Mouse (Mus musculus): ENCODE data around the gene Adamts15.

Gene Adamts15

GRCm38 (mm10) chr9:30921261-30922103 lies 770 bp downstream of the Adamts15 start:
- DNase-seq (ENCODE audit: low spot score in 2 of 2) = no peak

DNA sequence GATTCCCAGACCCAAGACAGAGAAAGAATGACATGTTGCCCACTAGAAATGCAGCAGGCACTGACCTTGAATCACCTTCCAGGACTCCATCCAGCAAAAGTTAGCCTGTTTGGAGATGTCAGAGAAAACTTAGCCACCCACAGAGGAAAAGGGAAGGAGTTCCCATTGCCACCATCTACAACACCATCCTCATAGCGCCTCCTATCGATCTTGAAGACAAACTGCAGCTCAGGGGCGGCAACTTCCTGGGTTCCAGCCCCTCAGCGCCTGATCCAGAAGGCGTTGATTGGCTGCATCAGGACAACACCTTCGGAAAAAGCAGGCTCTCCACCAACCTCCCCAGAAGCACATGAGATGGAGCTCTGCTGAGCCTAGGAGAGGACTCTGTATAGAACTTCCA lies 1.5 kb downstream of the Adamts15 start:
- DNase-seq (ENCODE audit: low spot score in 2 of 2) = no peak

GRCm38 (mm10) chr9:30919686-30920085 lies 2.6 kb downstream of the Adamts15 start:
- DNase-seq (ENCODE audit: low spot score in 2 of 2) = no peak

DNA sequence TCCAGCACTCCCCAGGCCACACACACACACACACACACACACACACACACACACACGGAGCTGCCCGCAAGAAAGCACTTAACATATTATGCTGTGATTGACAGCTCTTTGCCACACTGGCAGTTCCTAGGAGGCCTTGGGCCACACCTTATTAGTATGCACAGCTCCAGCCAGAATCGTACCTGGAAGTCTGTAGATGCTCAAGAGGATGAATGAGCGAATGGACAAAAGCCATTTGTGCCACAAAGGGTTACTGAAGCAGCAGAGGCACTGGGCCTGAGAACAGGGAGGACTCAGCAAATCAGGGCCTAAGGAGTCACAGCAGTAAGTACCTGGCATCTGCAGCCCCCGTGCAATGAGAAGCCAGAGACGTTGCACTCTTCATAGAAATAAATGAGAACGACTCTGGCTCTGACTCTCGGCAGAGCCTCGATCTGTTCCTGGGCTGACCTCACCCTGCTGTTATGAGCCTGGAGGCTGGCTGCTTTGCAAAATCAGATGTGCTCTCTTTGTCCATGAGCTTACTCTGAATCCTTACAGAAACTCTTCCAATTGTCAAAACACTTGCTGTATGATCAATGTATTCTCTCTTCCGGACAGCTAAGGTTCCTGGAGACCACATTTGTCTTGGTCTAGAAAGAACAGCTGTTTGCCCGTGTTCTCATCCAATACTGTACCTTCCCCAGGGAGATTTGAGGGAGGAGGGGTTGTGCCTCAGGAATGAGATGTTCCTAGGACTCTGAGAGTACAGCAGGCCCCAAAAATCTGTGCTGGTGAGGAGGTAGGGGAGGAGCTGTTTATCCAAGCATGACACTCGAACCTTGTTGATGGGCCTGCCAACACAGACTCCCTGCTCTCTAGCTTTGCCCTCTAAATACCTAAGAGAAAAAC lies 3.5 kb downstream of the Adamts15 start:
- no peak for DNase-seq (ENCODE audit: low spot score in 2 of 2)

- no peak for DNase-seq (ENCODE audit: low spot score in 2 of 2)
These were observed 5.8 kb downstream of the Adamts15 start for GRCm38 (mm10) chr9:30916266-30916968.

- DNase-seq (ENCODE audit: low spot score in 2 of 2) = no peak
These were observed 8.0 kb downstream of the Adamts15 start for GRCm38 (mm10) chr9:30914241-30914640.

- DNase-seq (ENCODE audit: low spot score in 2 of 2) = no peak
These were observed 8.8 kb downstream of the Adamts15 start for GRCm38 (mm10) chr9:30913429-30913828.

- no peak for DNase-seq (ENCODE audit: low spot score in 2 of 2)
These were observed 10.1 kb downstream of the Adamts15 start for GRCm38 (mm10) chr9:30912161-30912560.

- no peak for DNase-seq (ENCODE audit: low spot score in 2 of 2)
These were observed 11.8 kb downstream of the Adamts15 start for GRCm38 (mm10) chr9:30910491-30910890.

- DNase-seq (ENCODE audit: low spot score in 2 of 2) = no peak
These were observed 13.3 kb downstream of the Adamts15 start for GRCm38 (mm10) chr9:30908973-30909372.

GRCm38 (mm10) chr9:30908296-30908690 lies 14.0 kb downstream of the Adamts15 start:
- DNase-seq (ENCODE audit: low spot score in 2 of 2) = no peak

DNA sequence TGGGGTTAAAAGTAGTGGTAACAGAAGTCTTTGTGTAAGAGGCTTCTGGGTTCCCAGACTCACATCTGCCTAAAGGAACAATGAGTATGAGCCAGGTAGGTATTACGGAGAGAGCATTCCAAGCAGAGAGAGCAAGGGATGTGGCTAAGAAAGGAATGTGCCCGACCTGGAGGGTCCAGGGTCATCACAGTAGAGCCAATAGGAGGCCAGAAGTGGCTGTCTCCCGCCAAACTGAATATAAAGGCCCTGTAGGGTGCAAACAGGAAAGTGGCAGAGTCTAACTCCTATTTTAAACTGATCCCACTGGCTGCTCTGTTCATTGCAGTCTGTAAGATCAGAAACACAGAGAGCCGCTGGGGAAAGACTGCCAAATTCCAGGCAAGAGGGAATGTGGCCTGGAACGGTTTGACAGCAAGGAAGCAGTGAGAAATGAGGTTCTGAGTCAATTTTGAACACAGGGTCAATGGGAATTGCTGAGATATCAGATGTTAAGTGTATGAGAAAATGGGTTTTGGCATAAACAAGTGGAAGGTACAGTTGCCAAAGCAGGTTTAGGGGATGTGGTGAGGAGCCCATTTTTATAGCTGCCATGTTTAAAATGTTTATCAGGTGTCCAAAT lies 14.5 kb downstream of the Adamts15 start:
- no peak for DNase-seq (ENCODE audit: low spot score in 2 of 2)

DNA sequence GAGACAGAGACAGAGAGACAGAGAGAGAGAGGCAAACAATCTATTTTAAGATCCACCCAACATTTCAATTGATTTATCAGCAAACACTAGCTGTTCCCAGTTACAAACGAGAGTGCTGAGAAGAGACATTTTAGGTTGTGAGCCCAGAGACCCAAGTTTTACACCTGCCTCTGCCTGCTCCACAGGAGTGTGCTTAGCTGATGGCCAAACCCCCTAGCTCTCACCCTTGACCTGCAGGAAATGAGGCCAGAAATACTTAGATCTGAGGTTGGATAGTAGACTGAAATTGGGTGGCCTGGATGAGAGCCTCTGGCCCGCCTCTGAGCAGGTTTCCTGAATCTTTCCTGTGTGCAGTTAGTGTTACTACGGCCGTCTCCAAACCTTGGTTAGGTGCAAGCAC lies 15.8 kb downstream of the Adamts15 start:
- no peak for DNase-seq (ENCODE audit: low spot score in 2 of 2)

GRCm38 (mm10) chr9:30905861-30906260 lies 16.4 kb downstream of the Adamts15 start:
- DNase-seq (ENCODE audit: low spot score in 2 of 2) = no peak

GRCm38 (mm10) chr9:30903266-30903665 lies 19.0 kb downstream of the Adamts15 start:
- no peak for DNase-seq (ENCODE audit: low spot score in 2 of 2)

GRCm38 (mm10) chr9:30902641-30903040 lies 19.6 kb downstream of the Adamts15 start:
- DNase-seq (ENCODE audit: low spot score in 2 of 2) = no peak

- no peak for DNase-seq (ENCODE audit: low spot score in 2 of 2)
These were observed 20.1 kb downstream of the Adamts15 start for GRCm38 (mm10) chr9:30902152-30902551.

GRCm38 (mm10) chr9:30897169-30897568 lies 25.1 kb downstream of the Adamts15 start:
- no peak for DNase-seq (ENCODE audit: low spot score in 2 of 2)

DNA sequence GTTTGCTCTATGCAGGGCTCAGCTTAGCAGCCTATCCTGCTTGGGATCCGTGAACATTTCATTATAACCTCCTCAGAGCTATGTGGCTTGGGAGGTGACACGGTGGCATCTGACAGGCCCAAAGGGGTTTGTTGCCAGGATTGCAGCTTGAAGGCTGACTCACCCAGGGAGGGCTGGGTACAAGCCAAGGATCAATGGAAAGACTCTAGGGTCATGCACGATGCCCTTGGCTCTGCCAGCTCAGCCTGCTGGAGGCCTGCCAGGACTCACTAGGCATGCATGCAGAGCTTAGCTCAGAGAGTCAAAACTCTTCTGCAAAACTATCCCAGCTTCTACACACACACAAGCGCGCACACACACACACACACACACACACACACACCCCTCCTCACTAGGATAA lies 25.5 kb downstream of the Adamts15 start:
- no peak for DNase-seq (ENCODE audit: low spot score in 2 of 2)

DNA sequence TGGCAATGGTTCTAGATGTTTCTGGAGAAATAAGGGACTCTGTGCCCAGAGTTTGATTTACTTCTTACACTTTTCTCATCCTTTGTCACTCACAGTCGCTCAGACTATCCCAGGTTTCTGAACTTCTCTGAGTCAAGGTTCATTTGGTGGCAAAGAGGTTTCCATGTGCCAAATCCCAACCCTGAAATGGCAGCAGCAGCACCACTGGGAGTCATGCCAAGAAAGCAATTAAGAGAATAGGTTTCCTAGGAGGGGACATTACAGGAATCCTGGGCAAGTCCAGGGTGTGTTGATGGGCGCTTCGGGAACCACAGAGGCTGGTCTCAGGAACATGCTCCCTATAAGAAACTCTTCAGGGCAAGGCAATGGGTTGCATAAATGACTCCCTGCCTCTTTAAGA lies 26.6 kb downstream of the Adamts15 start:
- DNase-seq (ENCODE audit: low spot score in 2 of 2) = no peak

GRCm38 (mm10) chr9:30886276-30886675 lies 36.0 kb downstream of the Adamts15 start:
- DNase-seq (ENCODE audit: low spot score in 2 of 2) = no peak

DNA sequence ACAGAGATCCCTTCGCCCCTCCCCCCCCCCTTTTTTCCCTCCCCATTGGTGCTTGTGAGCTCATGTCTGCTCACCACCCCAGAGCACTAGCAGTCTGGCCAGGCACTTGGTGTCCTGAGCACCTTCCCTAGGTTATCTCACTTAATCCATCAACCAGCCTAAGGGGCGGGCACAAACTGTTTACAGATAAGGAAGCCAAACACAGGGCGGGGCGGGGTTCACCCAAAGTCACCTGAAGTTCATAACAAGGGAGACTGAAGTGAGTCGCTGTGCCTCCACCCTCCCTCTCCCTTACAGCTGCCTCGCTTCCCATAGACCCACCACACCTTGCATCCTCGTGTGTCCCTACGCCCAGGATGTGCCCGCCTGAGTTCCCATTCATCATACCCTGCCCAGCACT lies 41.7 kb downstream of the Adamts15 start:
- no peak for DNase-seq (ENCODE audit: low spot score in 2 of 2)

Data from frontal cortex, postnatal 25 days (tissue).